ENCODE assay signal across 9 mouse cellular contexts in the genomic region with DNA sequence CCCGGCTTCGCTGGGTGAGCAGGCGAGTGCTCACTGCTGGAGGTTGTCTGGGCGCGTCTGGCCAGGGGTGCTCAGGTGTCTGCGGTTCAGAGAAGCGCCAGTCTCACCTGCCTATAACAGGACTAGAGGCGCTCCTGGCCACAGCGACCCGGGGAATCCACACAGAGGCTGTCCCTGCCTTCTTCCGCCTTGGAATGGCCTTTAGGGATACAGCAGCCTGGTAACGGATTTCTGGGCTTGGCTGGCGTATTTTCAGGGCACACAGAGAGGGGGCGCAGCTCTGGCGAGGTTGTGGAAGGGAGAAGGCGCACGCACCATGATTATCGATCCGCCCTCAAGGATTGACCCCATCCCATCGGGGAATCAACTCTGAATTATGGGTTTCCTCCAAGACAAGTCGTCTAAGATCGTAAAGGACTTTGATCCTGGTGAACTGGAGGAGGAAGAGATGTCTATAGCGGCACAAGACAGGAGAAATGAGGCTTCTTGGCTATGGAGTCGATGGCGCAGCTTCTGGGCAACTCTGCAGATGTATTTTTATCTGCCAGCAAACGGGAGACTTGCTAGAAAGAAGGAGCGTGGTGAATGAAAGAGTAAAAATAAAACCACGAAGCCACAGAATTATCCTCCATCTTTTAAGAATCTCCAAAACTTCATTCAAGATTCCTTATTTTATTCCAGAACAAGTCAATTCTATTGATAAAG. TPM values are rescaled to one million over a fixed set of nuclear protein-coding genes. Genes with fewer than 3 reads are reported as not detected.
DNase-seq lines count a peak whose midpoint lies in the region; ATAC-seq lines count a peak whose summit lies in the region.
"Had no signal": no experiment of that assay in that cellular context is flagged by ENCODE, and none has a peak within 500 bp of the region (broad histone marks: within the 10 kb centered on the region; RNA-seq: fewer than 3 reads in every experiment).

No protein-coding gene starts in this region.

- H3K9me3 ChIP-seq in heart, embryonic 11.5 days (replicated peaks; ENCODE audit: control insufficient read depth, low read length): no peaks in the 10 kb centered on the region
- no peaks in the 10 kb centered on the region for H3K9me3 ChIP-seq in forebrain, embryonic 14.5 days (replicated peaks; ENCODE audit: control insufficient read depth, low read length)
- H3K9me3 ChIP-seq in limb, embryonic 13.5 days: no peaks in the 10 kb centered on the region
- no peaks in the 10 kb centered on the region for H3K9me3 ChIP-seq in neural tube, embryonic 12.5 days

- peaks cover 14% of the 10 kb centered on the region for H3K4me1 ChIP-seq in heart, embryonic 11.5 days (ENCODE audit: control insufficient read depth, insufficient read depth, low read length)
- H3K4me1 ChIP-seq in forebrain, embryonic 14.5 days (ENCODE audit: control insufficient read depth, insufficient read depth, low read length): peaks cover 16% of the 10 kb centered on the region
- peaks cover 36% of the 10 kb centered on the region for H3K4me1 ChIP-seq in limb, embryonic 13.5 days
- H3K4me1 ChIP-seq in neural tube, embryonic 12.5 days: peaks cover 36% of the 10 kb centered on the region

- no peak for DNase-seq in heart, postnatal 36 days
- peak; percentile 1 for DNase-seq in Muller cell, postnatal 12 days (ENCODE audit: inconsistent ontology term)
- DNase-seq in forebrain, embryonic 14.5 days (ENCODE audit: low spot score): no peak
- DNase-seq in layer of hippocampus, adult 9-10 months (ENCODE audit: low spot score): no peak
- no peak for DNase-seq in gastrocnemius, adult 18-20 months (ENCODE audit: low spot score)

- no peak overlapping the region for H3K9ac ChIP-seq in heart, embryonic 11.5 days (ENCODE audit: low read depth, low read length)
- H3K9ac ChIP-seq in forebrain, embryonic 14.5 days (ENCODE audit: low read length): no peak overlapping the region
- H3K9ac ChIP-seq in limb, embryonic 13.5 days: no peak overlapping the region
- no peak overlapping the region for H3K9ac ChIP-seq in neural tube, embryonic 12.5 days

- 8% methylated on average over 28 of the region's 28 CpGs for WGBS in heart, embryonic 11.5 days (ENCODE audit: insufficient replicate concordance)
- 7% methylated on average over 28 of the region's 28 CpGs for WGBS in forebrain, embryonic 14.5 days
- WGBS in limb, embryonic 13.5 days: 7% methylated on average over 28 of the region's 28 CpGs
- WGBS in neural tube, embryonic 12.5 days: 6% methylated on average over 28 of the region's 28 CpGs

- H3K27me3 ChIP-seq in heart, embryonic 11.5 days (ENCODE audit: control insufficient read depth, insufficient read depth, low read length): peaks cover 66% of the 10 kb centered on the region
- H3K27me3 ChIP-seq in forebrain, embryonic 14.5 days (replicated peaks; ENCODE audit: control insufficient read depth, insufficient read depth, low read length): peaks cover 57% of the 10 kb centered on the region
- H3K27me3 ChIP-seq in limb, embryonic 13.5 days: peaks cover 83% of the 10 kb centered on the region
- H3K27me3 ChIP-seq in neural tube, embryonic 12.5 days (replicated peaks): peaks cover 69% of the 10 kb centered on the region

- no peak overlapping the region for H3K27ac ChIP-seq in heart, embryonic 11.5 days (ENCODE audit: low read depth, low read length)
- no peak overlapping the region for H3K27ac ChIP-seq in forebrain, embryonic 14.5 days (ENCODE audit: low read depth, low read length)
- H3K27ac ChIP-seq in limb, embryonic 13.5 days: no peak overlapping the region
- no peak overlapping the region for H3K27ac ChIP-seq in neural tube, embryonic 12.5 days

- no peaks in the 10 kb centered on the region for H3K36me3 ChIP-seq in heart, embryonic 11.5 days (ENCODE audit: control insufficient read depth, insufficient read depth, low read length)
- no peaks in the 10 kb centered on the region for H3K36me3 ChIP-seq in forebrain, embryonic 14.5 days (ENCODE audit: control insufficient read depth, insufficient read depth, low read length)
- H3K36me3 ChIP-seq in limb, embryonic 13.5 days: no peaks in the 10 kb centered on the region
- no peaks in the 10 kb centered on the region for H3K36me3 ChIP-seq in neural tube, embryonic 12.5 days

- intact Hi-C loops in heart, postnatal 36 days (cut with DNase I): no loop called here

- no peak for ATAC-seq in heart, embryonic 11.5 days (replicated peaks; ENCODE audit: insufficient number of reproducible peaks, low FRiP score, low TSS enrichment)
- ATAC-seq in forebrain, embryonic 14.5 days: no peak
- no peak for ATAC-seq in limb, embryonic 13.5 days (ENCODE audit: low FRiP score, low read depth)
- ATAC-seq in neural tube, embryonic 12.5 days (ENCODE audit: low FRiP score, low read depth): no peak

- H3K4me2 ChIP-seq in heart, embryonic 11.5 days: peak overlapping the region; percentile 97
- H3K4me2 ChIP-seq in forebrain, embryonic 14.5 days (ENCODE audit: low read length): peak overlapping the region; percentile 43
- peak overlapping the region; percentile 97 for H3K4me2 ChIP-seq in limb, embryonic 13.5 days (replicated peaks)
- peak overlapping the region; percentile 96 for H3K4me2 ChIP-seq in neural tube, embryonic 12.5 days (replicated peaks)

- H3K4me3 ChIP-seq in heart, embryonic 11.5 days (ENCODE audit: low read depth, low read length): peak overlapping the region; percentile 55
- H3K4me3 ChIP-seq in forebrain, embryonic 14.5 days (ENCODE audit: low read depth, low read length): peak overlapping the region; percentile 16; the same call in 1 of the 2 replicates
- peak overlapping the region; percentile 60 for H3K4me3 ChIP-seq in limb, embryonic 13.5 days
- H3K4me3 ChIP-seq in neural tube, embryonic 12.5 days: peak overlapping the region; percentile 21

RNA-seq across cellular contexts. Expression of gene Ovol2, which starts 1.3 kb away (rescaled TPM):
- polyA plus RNA-seq in heart, embryonic 11.5 days (2014; fragmentation: Nextera tagmentation; extraction: Ambion mirVana): 0.10 TPM in 1 of 2 replicates, not detected in the other
- total RNA-seq in heart, postnatal 36 days (2021): not detected
- polyA plus RNA-seq in forebrain, embryonic 14.5 days (2014; fragmentation: Nextera tagmentation; extraction: Ambion mirVana): not detected in 2 replicates
- polyA plus RNA-seq in limb, embryonic 13.5 days (2015; fragmentation: Nextera tagmentation; extraction: Ambion mirVana): 0.88 and 1.3 TPM in 2 replicates
- polyA plus RNA-seq in neural tube, embryonic 12.5 days (2016; fragmentation: Nextera tagmentation; extraction: Ambion mirVana): 0.13 and 0.16 TPM in 2 replicates
- total RNA-seq in gastrocnemius, adult 18-20 months (2021): not detected

RNA-seq across cellular contexts. Expression of gene Kat14, which starts 35.5 kb away (rescaled TPM):
- 25.0 and 30.8 TPM in 2 replicates for polyA plus RNA-seq in heart, embryonic 11.5 days (2014; fragmentation: Nextera tagmentation; extraction: Ambion mirVana)
- 10 to 100 TPM; 22.6 to 23.3 TPM for total RNA-seq in heart, postnatal 36 days (2021)
- 21.0 and 22.0 TPM in 2 replicates for polyA plus RNA-seq in forebrain, embryonic 14.5 days (2014; fragmentation: Nextera tagmentation; extraction: Ambion mirVana)
- polyA plus RNA-seq in limb, embryonic 13.5 days (2015; fragmentation: Nextera tagmentation; extraction: Ambion mirVana): 47.3 and 48.8 TPM in 2 replicates
- 38.8 and 39.8 TPM in 2 replicates for polyA plus RNA-seq in neural tube, embryonic 12.5 days (2016; fragmentation: Nextera tagmentation; extraction: Ambion mirVana)
- total RNA-seq in gastrocnemius, adult 18-20 months (2021): 10 to 100 TPM; 16.6 to 22.7 TPM

RNA-seq across cellular contexts. Expression of gene Pet117, which starts 35.5 kb away (rescaled TPM):
- 2.3 TPM in 1 of 2 replicates, not detected in the other for polyA plus RNA-seq in heart, embryonic 11.5 days (2014; fragmentation: Nextera tagmentation; extraction: Ambion mirVana)
- total RNA-seq in heart, postnatal 36 days (2021): 10 to 100 TPM in 1 of 2 experiments, 1 to 10 TPM in 1; 9.1 to 10.9 TPM
- 0.47 and 0.71 TPM in 2 replicates for polyA plus RNA-seq in forebrain, embryonic 14.5 days (2014; fragmentation: Nextera tagmentation; extraction: Ambion mirVana)
- polyA plus RNA-seq in limb, embryonic 13.5 days (2015; fragmentation: Nextera tagmentation; extraction: Ambion mirVana): 5.7 TPM in 1 of 2 replicates, not detected in the other
- polyA plus RNA-seq in neural tube, embryonic 12.5 days (2016; fragmentation: Nextera tagmentation; extraction: Ambion mirVana): 3.3 TPM in 1 of 2 replicates, not detected in the other
- 1 to 10 TPM; 7.0 to 8.3 TPM for total RNA-seq in gastrocnemius, adult 18-20 months (2021)
- polyA plus RNA-seq: spleen, adult 2 months had no signal

Comparison
In these comparisons a context has a peak if more than half of its experiments do, and no peak if none do; other contexts are left out.
1. H3K4me2 ChIP-seq: peak in every context shown above with its lines; median percentile 97 in heart, embryonic 11.5 days; 97 in limb, embryonic 13.5 days; 96 in neural tube, embryonic 12.5 days; 43 in forebrain, embryonic 14.5 days.